Mouse (Mus musculus) MEL (cell line): ENCODE results near the gene Rer1. TPM values are rescaled to one million over a fixed set of nuclear protein-coding genes. Genes with fewer than 3 reads are reported as not detected.

ENCODE experiments used
- DNase-seq: peaks from one replicate; pipeline ENCODE4 v3.0.0; 2011; ENCODE audit warnings: low read depth, low spot score
- H3K27ac ChIP-seq: 2 replicates; pipeline ENCODE4 v1.5.1; 2012; ENCODE audit warnings: low read depth, mild to moderate bottlenecking, control low read depth, low read length, moderate library complexity; ENCODE audit not compliant: control insufficient read depth
- H3K27me3 ChIP-seq, 2 experiments: fragments of 150-350 bp in 1 of 2; sonication (generic) in 1 of 2; 2 replicates each; pipeline ENCODE4 v1.6.1; 2012; ENCODE audit warnings: low read length in 2 of 2, mild to moderate bottlenecking in 2 of 2, improper control_type of control experiment in 1 of 2, moderate library complexity in 1 of 2; ENCODE audit not compliant: insufficient read depth in 2 of 2, control insufficient read depth in 1 of 2
- H3K36me3 ChIP-seq, 2 experiments: 2 replicates each; pipeline ENCODE4 v1.6.1; 2012 to 2014; ENCODE audit warnings: low read length in 2 of 2, improper control_type of control experiment in 1 of 2, inconsistent platforms in 1 of 2, mild to moderate bottlenecking in 1 of 2; ENCODE audit not compliant: insufficient read depth in 2 of 2, control insufficient read depth in 1 of 2
- H3K4me1 ChIP-seq, 2 experiments: fragments of 150-350 bp in 1 of 2; sonication (generic) in 1 of 2; 2 replicates each; pipeline ENCODE4 v1.6.1; 2012; ENCODE audit warnings: low read length in 2 of 2, improper control_type of control experiment in 1 of 2, mild to moderate bottlenecking in 1 of 2; ENCODE audit not compliant: insufficient read depth in 2 of 2, control insufficient read depth in 1 of 2
- H3K4me3 ChIP-seq, 2 experiments: fragments of 150-350 bp in 1 of 2; sonication (generic) in 1 of 2; 2 replicates each; pipeline ENCODE4 v1.5.1; 2012; ENCODE audit warnings: low read depth in 2 of 2, low read length in 2 of 2, mild to moderate bottlenecking in 2 of 2, moderate library complexity in 2 of 2, control low read depth in 1 of 2, improper control_type of control experiment in 1 of 2; ENCODE audit not compliant: control insufficient read depth in 1 of 2, insufficient read depth in 1 of 2
- H3K79me2 ChIP-seq: 2 replicates; pipeline ENCODE4 v1.6.1; 2012; ENCODE audit warnings: mild to moderate bottlenecking, low read length, moderate library complexity; ENCODE audit not compliant: control insufficient read depth, poor library complexity, insufficient read depth
- H3K9ac ChIP-seq: 2 replicates; pipeline ENCODE4 v1.6.1; 2012; ENCODE audit warnings: low read depth, mild to moderate bottlenecking, control low read depth, low read length, moderate library complexity; ENCODE audit not compliant: control insufficient read depth, poor library complexity, severe bottlenecking
- H3K9me3 ChIP-seq: fragments of 150-350 bp; sonication (generic); replicated peaks from 2 replicates; pipeline ENCODE4 v1.6.1; 2012; ENCODE audit warnings: mild to moderate bottlenecking, low read length, improper control_type of control experiment, moderate library complexity; ENCODE audit not compliant: insufficient read depth
- CHD1 ChIP-seq: IDR thresholded peaks from 2 replicates; pipeline ENCODE4 v1.6.1; 2012; ENCODE audit warnings: low read depth, mild to moderate bottlenecking, inconsistent platforms, low read length, improper control_type of control experiment
- CHD2 ChIP-seq: IDR thresholded peaks from 2 replicates; pipeline ENCODE4 v1.6.1; 2011; ENCODE audit warnings: low read length, improper control_type of control experiment
- CTCF ChIP-seq, 3 experiments: IDR thresholded peaks in 2 of 3; conservative IDR thresholded peaks in 1 of 3; 2 replicates each; pipeline ENCODE4 v1.5.1; 2011 to 2012; ENCODE audit warnings: low read length in 3 of 3, low read depth in 2 of 3, mild to moderate bottlenecking in 2 of 3, improper control_type of control experiment in 1 of 3, inconsistent platforms in 1 of 3, mixed read lengths in 1 of 3, moderate library complexity in 1 of 3; ENCODE audit not compliant: control insufficient read depth in 1 of 3, insufficient read depth in 1 of 3, poor library complexity in 1 of 3, severe bottlenecking in 1 of 3
- E2F4 ChIP-seq: IDR thresholded peaks from 2 replicates; pipeline ENCODE4 v1.6.1; 2011; ENCODE audit warnings: low read depth, low read length, improper control_type of control experiment, borderline replicate concordance
- EP300 ChIP-seq, 2 experiments: IDR thresholded peaks; 2 replicates each; pipeline ENCODE4 v1.6.1; 2011; ENCODE audit warnings: improper control_type of control experiment in 2 of 2, low read length in 2 of 2, low read depth in 1 of 2, mild to moderate bottlenecking in 1 of 2
- GATA1 ChIP-seq: IDR thresholded peaks from 2 replicates; pipeline ENCODE4 v1.6.1; 2011; ENCODE audit warnings: low read depth, low read length, improper control_type of control experiment
- JUND ChIP-seq: IDR thresholded peaks from 2 replicates; pipeline ENCODE4 v1.6.1; 2011; ENCODE audit warnings: low read depth, mild to moderate bottlenecking, improper control_type of control experiment, low read length
- MAZ ChIP-seq: IDR thresholded peaks from 2 replicates; pipeline ENCODE4 v1.6.1; 2012; ENCODE audit warnings: low read depth, mild to moderate bottlenecking, inconsistent platforms, low read length, improper control_type of control experiment
- MXI1 ChIP-seq: IDR thresholded peaks from 2 replicates; pipeline ENCODE4 v1.6.1; 2011; ENCODE audit warnings: mild to moderate bottlenecking, low read depth, low read length, improper control_type of control experiment
- MYB ChIP-seq: IDR thresholded peaks from 2 replicates; pipeline ENCODE4 v1.6.1; 2011; ENCODE audit warnings: mild to moderate bottlenecking, low read depth, low read length, improper control_type of control experiment
- NELFE ChIP-seq: IDR thresholded peaks from 2 replicates; pipeline ENCODE4 v1.6.1; 2011; ENCODE audit warnings: low read depth, low read length, improper control_type of control experiment
- NRF1 ChIP-seq: IDR thresholded peaks from 2 replicates; pipeline ENCODE4 v1.6.1; 2014; ENCODE audit warnings: low read depth, mild to moderate bottlenecking, inconsistent platforms, low read length, improper control_type of control experiment, moderate library complexity; ENCODE audit not compliant: poor library complexity, insufficient read depth, severe bottlenecking
- POLR2A ChIP-seq, 2 experiments: IDR thresholded peaks; 2 replicates each; pipeline ENCODE4 v1.6.1; 2011 to 2012; ENCODE audit warnings: low read length in 2 of 2, mild to moderate bottlenecking in 2 of 2, control low read depth in 1 of 2, improper control_type of control experiment in 1 of 2, low read depth in 1 of 2, moderate library complexity in 1 of 2; ENCODE audit not compliant: control insufficient read depth in 1 of 2, insufficient read depth in 1 of 2, poor library complexity in 1 of 2
- POLR2AphosphoS5 ChIP-seq: IDR thresholded peaks from 2 replicates; pipeline ENCODE4 v1.6.1; 2012; ENCODE audit warnings: low read depth, borderline replicate concordance, mild to moderate bottlenecking, inconsistent platforms, low read length, moderate library complexity, mixed read lengths
- RAD21 ChIP-seq: IDR thresholded peaks from 2 replicates; pipeline ENCODE4 v1.6.1; 2011; ENCODE audit warnings: mild to moderate bottlenecking, low read depth, low read length, improper control_type of control experiment
- RCOR1 ChIP-seq: IDR thresholded peaks from 2 replicates; pipeline ENCODE4 v1.6.1; 2012; ENCODE audit warnings: low read depth, mild to moderate bottlenecking, inconsistent platforms, low read length, improper control_type of control experiment
- SIN3A ChIP-seq: IDR thresholded peaks from 2 replicates; pipeline ENCODE4 v1.6.1; 2012; ENCODE audit warnings: low read length, improper control_type of control experiment, inconsistent platforms
- TAL1 ChIP-seq: IDR thresholded peaks from 2 replicates; pipeline ENCODE4 v1.6.1; 2012; ENCODE audit warnings: mild to moderate bottlenecking, inconsistent platforms, low read length, moderate library complexity, mixed read lengths
- TBP ChIP-seq: IDR thresholded peaks from 2 replicates; pipeline ENCODE4 v1.8.0; 2011; ENCODE audit warnings: low read depth, low read length, improper control_type of control experiment
- TCF12 ChIP-seq: IDR thresholded peaks from 2 replicates; pipeline ENCODE4 v1.6.1; 2014; ENCODE audit warnings: low read depth, mild to moderate bottlenecking, inconsistent platforms, low read length, improper control_type of control experiment, moderate library complexity
- UBTF ChIP-seq: IDR thresholded peaks from 2 replicates; pipeline ENCODE4 v1.6.1; 2012; ENCODE audit warnings: low read depth, mild to moderate bottlenecking, inconsistent platforms, low read length, improper control_type of control experiment, moderate library complexity, borderline replicate concordance; ENCODE audit not compliant: insufficient read depth
- USF2 ChIP-seq, 2 experiments: IDR thresholded peaks; 2 replicates each; pipeline ENCODE4 v1.6.1; 2011 to 2012; ENCODE audit warnings: improper control_type of control experiment in 2 of 2, low read length in 2 of 2, borderline replicate concordance in 1 of 2, inconsistent platforms in 1 of 2, low read depth in 1 of 2, mild to moderate bottlenecking in 1 of 2; ENCODE audit not compliant: insufficient read depth in 1 of 2
- ZC3H11A ChIP-seq: IDR thresholded peaks from 2 replicates; pipeline ENCODE4 v1.6.1; 2012; ENCODE audit warnings: low read depth, mild to moderate bottlenecking, inconsistent platforms, low read length, improper control_type of control experiment
- ZMIZ1 ChIP-seq: IDR thresholded peaks from 2 replicates; pipeline ENCODE4 v1.6.1; 2012; ENCODE audit warnings: low read depth, mild to moderate bottlenecking, inconsistent platforms, low read length, improper control_type of control experiment, moderate library complexity
- ZNF384 ChIP-seq: IDR thresholded peaks from 2 replicates; pipeline ENCODE4 v1.6.1; 2012; ENCODE audit warnings: low read depth, mild to moderate bottlenecking, inconsistent platforms, low read length, improper control_type of control experiment
- polyA plus RNA-seq, 2 experiments: library from polyadenylated mRNA; stranded (reverse) in 1 of 2; unstranded in 1 of 2; fragments of >175 nt in 1 of 2; fragments of >200 nt in 1 of 2; gene quantifications; 2 replicates each; pipeline versions ENCODE4 v1.2.1 to v1.2.4; 2012; ENCODE audit warnings: low replicate concordance in 2 of 2, low read depth in 1 of 2; ENCODE audit not compliant: insufficient read length in 2 of 2, insufficient read depth in 1 of 2, missing spikeins in 1 of 2
- total RNA-seq: library from RNA; depleted of rRNA; stranded (reverse); fragments of 300-350 nt; gene quantifications from 2 replicates; pipeline ENCODE4 v1.2.3, GENCODE M21; 2012

Gene Rer1
- total and polyA plus RNA-seq, 3 experiments: 114 to 379 (median 140) TPM

GRCm38 (mm10) chr4:155120583-155120982, 34.4 kb upstream of the Rer1 start (continued):
- TF ChIP-seq TAL1: no peak
- TF ChIP-seq CHD2: no peak
- no peak for TF ChIP-seq E2F4
- TF ChIP-seq MYB: no peak
- no peak for TF ChIP-seq CTCF (IDR thresholded peaks at IDR 0.05 in 2 of 3, conservative IDR thresholded peaks at IDR 0.05 in 1 of 3; ENCODE audit: control insufficient read depth in 1 of 3, insufficient read depth in 1 of 3, low read depth in 2 of 3, low read length in 3 of 3, poor library complexity in 1 of 3, severe bottlenecking in 1 of 3)
- no peak for TF ChIP-seq CHD1
- TF ChIP-seq SIN3A: peak; percentile 50; the same call in 1 of the 2 replicates
- TF ChIP-seq UBTF: no peak
- no peak for TF ChIP-seq NELFE
- TF ChIP-seq USF2 (IDR thresholded peaks at IDR 0.05; ENCODE audit: borderline replicate concordance in 1 of 2, insufficient read depth in 1 of 2, low read depth in 1 of 2, low read length in 2 of 2): no peak
- peak; percentile 75 for TF ChIP-seq GATA1
- no peak for TF ChIP-seq ZC3H11A
- TF ChIP-seq, all 39 proteins: peak for 6

- Histone ChIP-seq H3K9me3 (no peaks in the 10 kb centered on the region), H3K4me3 (no peak overlapping the region), H3K36me3 (peaks cover 0 to 33% of the 10 kb centered on the region in 2 experiments; a peak in 2 of 4 replicates), H3K9ac (no peak overlapping the region), H3K79me2 (no peaks in the 10 kb centered on the region), H3K4me1 (peaks cover 27 to 54% of the 10 kb centered on the region in 2 experiments), H3K27ac (no peak overlapping the region), H3K27me3 (no peaks in the 10 kb centered on the region)
- TF ChIP-seq MYB (no peak), POLR2AphosphoS5 (no peak)
- no peak for DNase-seq
Observed at GRCm38 (mm10) chr4:155120038-155120437, 33.9 kb upstream of the Rer1 start.

- Histone ChIP-seq H3K4me3 (no peak overlapping the region), H3K36me3 (peaks cover 0 to 27% of the 10 kb centered on the region in 2 experiments; a peak in 2 of 4 replicates), H3K27me3 (no peaks in the 10 kb centered on the region), H3K9me3 (no peaks in the 10 kb centered on the region), H3K27ac (no peak overlapping the region), H3K79me2 (no peaks in the 10 kb centered on the region), H3K4me1 (peaks cover 22 to 41% of the 10 kb centered on the region in 2 experiments), H3K9ac (no peak overlapping the region)
- no peak for TF ChIP-seq MAZ
- no peak for TF ChIP-seq TCF12
- TF ChIP-seq POLR2A (IDR thresholded peaks at IDR 0.05; ENCODE audit: control insufficient read depth in 1 of 2, insufficient read depth in 1 of 2, low read depth in 1 of 2, low read length in 2 of 2, poor library complexity in 1 of 2): no peak
- TF ChIP-seq MYB: no peak
- no peak for TF ChIP-seq ZNF384
- no peak for TF ChIP-seq EP300 (IDR thresholded peaks at IDR 0.05; ENCODE audit: low read depth in 1 of 2, low read length in 2 of 2)
- no peak for TF ChIP-seq TAL1
- TF ChIP-seq RAD21: no peak
- no peak for TF ChIP-seq UBTF
- TF ChIP-seq RCOR1: no peak
- TF ChIP-seq GATA1: no peak
- no peak for TF ChIP-seq TBP
- TF ChIP-seq MXI1: no peak
- TF ChIP-seq NRF1: no peak
- no peak for TF ChIP-seq JUND
- no peak for TF ChIP-seq ZC3H11A
- TF ChIP-seq ZMIZ1: no peak
- DNase-seq: no peak
Observed at GRCm38 (mm10) chr4:155118278-155118677, 32.1 kb upstream of the Rer1 start.
